Mouse (Mus musculus) thymus, adult 2 months (tissue): ENCODE measurements around the gene Ptprg. TPM values are rescaled to one million over a fixed set of nuclear protein-coding genes. Genes with fewer than 3 reads are reported as not detected.

Experiments used
- DNase-seq: peaks from one replicate; pipeline ENCODE4 v3.0.0; 2021
- H3K27ac ChIP-seq: fragments of 200-500 bp; 2 replicates; pipeline ENCODE4 v1.5.1; 2012; ENCODE audit warnings: low read length, control low read depth; ENCODE audit not compliant: control insufficient read depth, insufficient read depth
- H3K27me3 ChIP-seq: fragments of 200-500 bp; 2 replicates; pipeline ENCODE4 v1.6.1; 2012; ENCODE audit warnings: mild to moderate bottlenecking, low read length, moderate library complexity, mixed read lengths; ENCODE audit not compliant: control insufficient read depth, insufficient read depth
- H3K36me3 ChIP-seq: fragments of 200-500 bp; 2 replicates; pipeline ENCODE4 v1.6.1; 2012; ENCODE audit warnings: mild to moderate bottlenecking, low read length, moderate library complexity; ENCODE audit not compliant: control insufficient read depth, insufficient read depth
- H3K4me1 ChIP-seq: fragments of 200-500 bp; replicated peaks from 2 replicates; pipeline ENCODE4 v1.6.1; 2012; ENCODE audit warnings: low read length; ENCODE audit not compliant: control insufficient read depth, insufficient read depth
- H3K4me3 ChIP-seq: fragments of 200-500 bp; 2 replicates; pipeline ENCODE4 v1.5.1; 2012; ENCODE audit warnings: mild to moderate bottlenecking, low read length, control low read depth, moderate library complexity; ENCODE audit not compliant: control insufficient read depth, insufficient read depth
- CTCF ChIP-seq: fragments of 200-500 bp; IDR thresholded peaks from 2 replicates; pipeline ENCODE4 v1.5.1; 2012; ENCODE audit warnings: mild to moderate bottlenecking, control low read depth, low read length, moderate library complexity, borderline replicate concordance; ENCODE audit not compliant: control insufficient read depth, poor library complexity, insufficient read depth; ENCODE audit errors: extremely low read depth
- POLR2A ChIP-seq: fragments of 200-500 bp; IDR thresholded peaks from 2 replicates; pipeline ENCODE4 v1.6.1; 2012; ENCODE audit warnings: mild to moderate bottlenecking, low read length, control low read depth, moderate library complexity; ENCODE audit not compliant: control insufficient read depth, poor library complexity, insufficient read depth; ENCODE audit errors: extremely low read depth
- WGBS: fragments of 180-500 bp; shearing (Covaris S2); methylation state at CpG from one replicate; pipeline ENCODE4 v1.1.7; 2018; 5-methylcytosine and 5-hydroxymethylcytosine counted together
- polyA plus RNA-seq: library from polyadenylated mRNA; depleted of rRNA; stranded (reverse); fragments of >200 nt; gene quantifications from 2 replicates; pipeline ENCODE4 v1.2.3, GENCODE M21; 2012

Ptprg gene
- polyA plus RNA-seq, 1 experiment: 12.3 TPM

DNA sequence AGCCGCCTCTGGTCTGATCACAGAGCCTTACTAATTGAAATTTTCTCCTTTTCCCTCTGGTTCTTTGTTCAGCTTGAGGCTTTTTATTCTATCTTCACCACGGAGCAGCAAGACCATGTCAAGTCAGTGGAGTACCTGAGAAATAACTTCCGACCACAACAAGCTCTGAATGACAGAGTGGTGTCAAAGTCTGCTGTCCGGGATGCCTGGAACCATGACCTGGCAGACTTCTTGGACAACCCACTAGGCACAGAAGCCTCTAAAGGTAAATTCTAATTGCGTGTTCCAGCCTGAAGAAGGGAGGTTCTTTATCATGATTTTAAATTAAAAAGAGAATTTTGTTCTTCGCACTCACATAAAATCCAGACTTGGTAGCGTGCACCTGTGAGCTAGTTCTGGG is 568.6 kb downstream of the Ptprg start:
- 97% methylated on average over 7 of the region's 7 CpGs for WGBS
- Histone ChIP-seq H3K4me1 (no peaks in the 10 kb centered on the region), H3K36me3 (no peaks in the 10 kb centered on the region), H3K4me3 (no peak overlapping the region), H3K27ac (no peak overlapping the region), H3K27me3 (no peaks in the 10 kb centered on the region)
- no peak for TF ChIP-seq POLR2A
- TF ChIP-seq CTCF: no peak
- no peak for DNase-seq

DNA sequence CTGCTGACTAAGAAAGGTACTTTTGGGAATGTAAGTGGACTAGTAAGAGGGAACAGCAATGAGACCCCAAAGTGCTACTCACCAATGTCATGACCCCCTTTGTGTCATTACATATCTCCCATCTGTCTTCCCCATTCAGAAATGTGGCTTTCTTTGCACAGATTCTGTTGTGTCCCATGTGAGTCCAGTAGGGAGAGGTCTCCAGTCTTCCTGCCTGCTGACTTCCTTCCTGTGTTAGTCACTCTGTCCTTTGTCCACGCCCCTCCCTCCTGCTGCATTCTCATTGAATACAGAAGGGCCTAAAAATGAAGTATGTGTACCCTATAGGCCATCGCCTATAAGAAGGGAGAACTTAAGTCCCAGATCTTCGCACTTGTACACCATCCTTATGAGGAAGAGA is 571.4 kb downstream of the Ptprg start:
- DNase-seq: no peak
- Histone ChIP-seq H3K27me3 (no peaks in the 10 kb centered on the region), H3K36me3 (no peaks in the 10 kb centered on the region), H3K4me1 (no peaks in the 10 kb centered on the region), H3K27ac (no peak overlapping the region), H3K4me3 (no peak overlapping the region)
- WGBS: 89% methylated on average over 3 of the region's 3 CpGs
- TF ChIP-seq CTCF: no peak
- no peak for TF ChIP-seq POLR2A

DNA sequence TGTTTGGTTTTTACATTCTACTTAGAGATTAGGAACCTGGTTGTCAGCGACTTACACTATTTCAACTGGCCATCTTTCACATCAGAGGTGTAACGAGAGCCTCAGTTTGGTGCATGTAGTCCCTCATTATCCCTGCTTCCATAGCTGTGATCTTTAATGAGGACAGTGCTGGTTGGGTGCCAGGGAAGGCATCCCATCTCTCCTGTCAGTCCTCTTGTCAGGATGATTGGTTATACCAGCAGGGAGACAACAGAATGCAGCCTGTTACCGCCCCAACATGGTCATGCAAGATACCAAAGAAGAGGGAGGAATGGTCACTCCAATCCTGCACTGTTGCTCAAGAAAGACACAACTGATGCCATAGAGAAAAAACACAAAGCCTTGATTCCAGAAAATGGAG is 574.6 kb downstream of the Ptprg start:
- WGBS: 85% methylated on average over 3 of the region's 3 CpGs
- Histone ChIP-seq H3K27me3 (no peaks in the 10 kb centered on the region), H3K36me3 (no peaks in the 10 kb centered on the region), H3K4me1 (no peaks in the 10 kb centered on the region), H3K4me3 (no peak overlapping the region), H3K27ac (no peak overlapping the region)
- no peak for DNase-seq
- TF ChIP-seq POLR2A: no peak
- no peak for TF ChIP-seq CTCF

DNA sequence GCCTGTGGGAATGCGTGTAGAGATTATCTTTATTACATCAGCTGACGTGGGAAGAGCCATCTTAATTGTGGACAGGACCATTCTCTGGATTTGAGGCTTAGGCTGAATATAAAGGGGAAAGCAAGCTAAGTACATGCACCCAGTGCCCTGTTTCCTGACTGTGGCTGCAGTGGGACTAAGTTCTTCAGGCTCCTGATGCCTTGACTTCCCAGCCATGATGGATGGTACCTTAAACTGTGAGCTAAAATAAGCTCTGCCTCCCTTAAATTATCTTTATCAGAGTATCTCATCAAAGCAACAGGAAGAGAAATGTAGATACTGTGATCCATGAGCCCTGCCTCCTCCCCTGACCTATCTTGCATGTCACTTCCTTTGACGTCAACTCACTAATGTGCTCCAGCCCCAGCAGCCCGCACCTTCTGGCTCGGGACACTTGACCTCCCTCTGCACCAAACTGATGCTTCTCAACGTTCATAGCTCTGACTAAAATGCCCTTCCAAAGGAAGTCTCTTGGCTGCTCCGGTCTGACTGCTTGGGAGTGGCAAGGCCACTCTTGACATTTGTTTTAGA is 578.8 kb downstream of the Ptprg start:
- TF ChIP-seq POLR2A (no peak), CTCF (no peak)
- no peak overlapping the region for H3K4me3 ChIP-seq
- H3K27ac ChIP-seq: no peak overlapping the region
- no peak for DNase-seq
- H3K27me3 ChIP-seq: no peaks in the 10 kb centered on the region
- H3K36me3 ChIP-seq: no peaks in the 10 kb centered on the region
- H3K4me1 ChIP-seq: no peaks in the 10 kb centered on the region
- 69% methylated on average over 7 of the region's 7 CpGs for WGBS

DNA sequence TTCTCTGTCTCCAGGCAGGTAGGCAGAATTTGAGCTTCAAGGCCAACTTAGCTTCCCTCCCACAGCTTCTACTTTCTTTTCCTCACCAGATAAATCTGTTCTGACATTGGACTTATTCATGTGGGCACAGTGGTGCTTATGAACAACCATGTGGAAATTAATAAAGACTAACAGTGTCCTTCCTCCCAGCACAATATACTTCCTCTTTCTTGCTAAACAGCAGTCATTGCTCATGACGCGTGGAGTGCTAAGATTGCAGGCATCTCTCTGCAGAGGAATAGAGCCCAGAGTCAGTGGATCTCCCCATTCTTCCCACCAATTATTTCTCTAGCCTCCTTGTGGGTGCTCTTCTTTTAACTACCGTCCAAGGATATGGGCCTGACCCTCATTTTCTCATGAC is 579.8 kb downstream of the Ptprg start:
- 7% methylated on average over 3 of the region's 3 CpGs for WGBS
- no peak for DNase-seq
- Histone ChIP-seq H3K4me3 (no peak overlapping the region), H3K36me3 (no peaks in the 10 kb centered on the region), H3K4me1 (no peaks in the 10 kb centered on the region), H3K27me3 (no peaks in the 10 kb centered on the region), H3K27ac (no peak overlapping the region)
- TF ChIP-seq POLR2A (no peak), CTCF (no peak)

DNA sequence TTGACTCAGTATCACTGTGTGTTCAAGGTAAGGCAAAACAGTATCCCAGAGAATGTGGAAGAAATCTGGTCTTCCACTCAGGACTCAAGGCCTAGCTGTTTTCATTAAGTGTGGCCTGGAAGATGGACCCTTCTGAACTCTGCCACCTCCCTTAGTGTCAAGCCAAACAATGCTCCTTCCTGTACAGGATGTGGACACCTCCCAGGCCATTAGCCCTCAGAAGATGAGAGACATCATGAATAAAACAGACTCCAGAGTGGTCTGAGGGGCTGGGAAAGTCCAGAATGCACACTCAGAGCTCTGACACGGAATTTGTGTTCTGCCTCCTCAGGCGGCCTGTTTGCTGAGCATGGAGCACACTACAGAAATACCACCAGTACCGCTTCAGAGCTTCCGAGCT is 581.2 kb downstream of the Ptprg start:
- Histone ChIP-seq H3K27ac (no peak overlapping the region), H3K36me3 (no peaks in the 10 kb centered on the region), H3K27me3 (no peaks in the 10 kb centered on the region), H3K4me1 (no peaks in the 10 kb centered on the region), H3K4me3 (no peak overlapping the region)
- 96% methylated on average over 4 of the region's 4 CpGs for WGBS
- DNase-seq: no peak
- TF ChIP-seq CTCF: no peak
- TF ChIP-seq POLR2A: no peak

DNA sequence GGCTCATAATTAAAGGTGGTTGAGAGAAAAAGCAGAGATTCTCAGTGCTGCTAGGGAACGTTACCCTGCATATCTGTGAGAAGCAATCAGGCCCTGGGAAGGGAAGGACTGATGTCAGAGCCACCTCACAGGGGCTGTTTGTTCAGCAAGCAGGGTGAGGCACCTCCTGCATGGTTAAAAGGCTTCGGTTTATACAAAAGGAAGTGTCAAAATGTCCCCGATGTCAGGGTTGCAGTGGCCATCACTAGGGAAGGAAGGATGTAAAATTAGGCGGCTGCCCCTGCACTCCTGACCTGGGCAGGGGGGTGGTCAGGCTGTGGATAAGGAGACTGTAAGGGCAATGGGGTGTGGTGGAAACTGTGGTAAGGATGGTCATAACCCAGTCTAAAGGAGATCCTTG is 583.2 kb downstream of the Ptprg start:
- Histone ChIP-seq H3K27me3 (no peaks in the 10 kb centered on the region), H3K36me3 (no peaks in the 10 kb centered on the region), H3K4me1 (no peaks in the 10 kb centered on the region), H3K4me3 (no peak overlapping the region), H3K27ac (no peak overlapping the region)
- WGBS: 58% methylated on average over 4 of the region's 4 CpGs
- no peak for DNase-seq
- TF ChIP-seq CTCF: no peak
- no peak for TF ChIP-seq POLR2A
